Mouse (Mus musculus): ENCODE data around the gene Cip2a. TPM values are rescaled to one million over a fixed set of nuclear protein-coding genes. Genes with fewer than 3 reads are reported as not detected.

Cip2a gene
- polyA plus RNA-seq (2015; fragmentation: Nextera tagmentation; extraction: Ambion mirVana), result 24.7 and 28.2 TPM in 2 replicates

DNA sequence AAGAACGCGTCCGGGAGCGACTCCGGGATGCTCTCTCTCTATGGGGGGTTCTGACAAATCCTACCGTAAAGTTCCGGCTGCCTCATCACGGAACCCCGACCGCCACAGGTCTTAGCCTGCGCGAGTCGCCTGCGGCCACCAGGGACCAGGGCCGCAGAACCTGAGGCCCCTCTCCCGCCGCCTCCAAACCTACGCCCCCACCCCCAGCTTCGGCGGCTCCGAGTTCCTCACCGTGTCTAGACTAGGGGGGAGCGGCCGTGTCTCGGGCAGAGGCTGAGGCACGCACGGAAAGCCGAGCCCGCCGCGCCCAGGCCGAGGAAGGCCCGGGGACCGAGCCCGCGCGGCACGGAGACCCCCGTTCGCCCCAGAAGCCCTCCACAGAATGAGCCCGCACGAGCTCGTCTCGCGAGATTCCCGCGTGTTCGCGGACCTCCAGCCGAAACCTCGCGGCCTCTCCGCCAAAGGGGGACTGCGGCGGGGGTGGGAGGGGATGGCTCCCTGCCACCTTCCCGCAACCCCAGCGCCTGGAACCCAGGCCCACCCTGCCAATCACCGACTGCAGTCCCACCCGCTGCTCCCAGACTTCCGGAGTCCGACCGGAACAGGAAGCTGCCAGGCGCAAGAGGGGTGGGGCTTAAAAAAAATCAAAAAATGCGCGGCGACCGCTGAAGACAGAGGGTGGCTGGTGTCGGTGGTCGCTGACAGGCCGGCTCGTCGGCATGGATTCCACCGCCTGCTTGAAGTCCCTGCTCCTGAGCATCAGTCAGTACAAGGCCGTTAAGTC is at the start of gene Cip2a, which contains the start of gene Dzip3:
Gene Cip2a, plus strand, starts transcription at position 627 of the 784 bp plus-strand sequence.
Gene Dzip3, minus strand, starts transcription at position 607 of the 784 bp plus-strand sequence.
- H3K4me3 ChIP-seq (ENCODE audit: low read length), result peak within 1 kb of the TSS; percentile 95
- H3K9me3 ChIP-seq (ENCODE audit: low read length), result no peaks in the 10 kb centered on the region
- H3K9ac ChIP-seq (replicated peaks; ENCODE audit: low read length), result peak within 1 kb of the TSS; percentile 99
- ATAC-seq (ENCODE audit: low FRiP score, low TSS enrichment), result peak; percentile 99
- under 1% methylated on average over 74 of the region's 74 CpGs for WGBS
- H3K36me3 ChIP-seq (ENCODE audit: insufficient read depth, low read length), result 0 out of 2 replicates have a peak, but pooled peaks cover 3% of the 10 kb centered on the region
- H3K27me3 ChIP-seq (ENCODE audit: insufficient read depth, low read length), result no peaks in the 10 kb centered on the region
- H3K27ac ChIP-seq (ENCODE audit: low read length), result peak within 1 kb of the TSS; percentile 95
- peak within 1 kb of the TSS; percentile 59 for H3K4me2 ChIP-seq (replicated peaks; ENCODE audit: low read depth, low read length)
- H3K4me1 ChIP-seq (ENCODE audit: insufficient read depth, low read length), result peaks cover 22% of the 10 kb centered on the region; the same call in 1 of the 2 replicates

DNA sequence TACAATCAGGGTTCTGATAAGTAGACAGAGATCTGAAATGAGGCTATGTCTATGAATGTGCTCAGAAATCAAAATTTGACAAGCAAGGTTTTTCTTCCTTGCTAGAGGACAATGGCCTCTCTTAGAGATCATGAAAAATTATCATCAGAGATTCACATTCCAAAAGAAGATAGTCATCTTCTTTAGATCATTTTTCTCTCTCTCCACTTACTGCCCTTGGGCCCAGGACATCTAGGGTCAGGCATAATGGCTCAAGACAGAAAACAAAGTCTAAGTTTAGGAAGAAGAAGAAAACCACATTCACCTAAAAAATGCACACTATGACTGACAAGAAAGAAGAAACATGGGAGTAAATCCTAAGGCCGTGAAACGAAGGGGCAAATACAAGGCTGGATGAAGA is 21.0 kb upstream of the Cip2a start:
- Histone ChIP-seq H3K4me2 (replicated peaks; ENCODE audit: low read depth, low read length) (no peak overlapping the region), H3K9ac (replicated peaks; ENCODE audit: low read length) (no peak overlapping the region), H3K36me3 (ENCODE audit: insufficient read depth, low read length) (0 out of 2 replicates have a peak, but pooled peaks cover 10% of the 10 kb centered on the region), H3K27me3 (ENCODE audit: insufficient read depth, low read length) (no peaks in the 10 kb centered on the region), H3K4me3 (ENCODE audit: low read length) (no peak overlapping the region), H3K4me1 (ENCODE audit: insufficient read depth, low read length) (no peaks in the 10 kb centered on the region), H3K9me3 (ENCODE audit: low read length) (no peaks in the 10 kb centered on the region), H3K27ac (ENCODE audit: low read length) (no peak overlapping the region)
- no peak for ATAC-seq (ENCODE audit: low FRiP score, low TSS enrichment)
- 96% methylated on average over 2 of the region's 2 CpGs for WGBS

DNA sequence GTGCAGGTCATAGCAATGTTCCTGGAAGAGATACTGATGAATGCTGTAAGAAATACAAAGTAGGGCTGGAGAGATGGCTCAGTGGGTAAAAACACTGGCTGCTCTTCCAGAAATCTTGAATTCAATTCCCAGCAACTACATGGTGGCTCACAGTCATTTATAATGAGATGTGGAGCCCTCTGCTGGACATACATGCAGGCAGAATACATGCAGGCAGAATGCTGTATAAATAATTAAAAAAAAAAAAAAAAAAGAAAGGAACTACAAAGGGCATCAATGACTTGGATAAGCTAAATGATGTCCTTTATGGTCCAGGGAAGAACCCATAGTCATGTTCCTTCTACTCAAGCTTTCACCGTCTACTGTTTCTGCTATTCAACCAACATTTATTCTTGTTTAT is 20.4 kb upstream of the Cip2a start:
- ATAC-seq (ENCODE audit: low FRiP score, low TSS enrichment), result no peak

DNA sequence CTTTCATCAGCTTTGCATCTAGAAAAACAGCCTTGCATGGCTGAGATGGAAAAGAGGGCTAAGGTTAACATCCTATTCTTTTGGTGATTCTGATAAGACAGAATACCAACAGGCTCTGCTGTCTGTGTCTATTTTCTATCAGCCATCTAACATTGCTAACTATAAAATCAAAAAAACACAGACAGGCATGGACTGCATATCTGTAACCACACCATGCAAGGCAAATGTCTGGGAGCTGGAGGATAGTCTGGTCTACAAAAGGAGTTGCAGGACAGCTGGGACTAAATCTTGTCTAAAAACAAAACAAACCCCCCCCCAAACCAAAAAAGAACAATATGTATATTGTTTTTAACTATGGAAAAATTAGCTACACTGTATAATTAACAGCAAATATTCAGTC is 14.0 kb upstream of the Cip2a start:
- H3K9me3 ChIP-seq (ENCODE audit: low read length), result no peaks in the 10 kb centered on the region
- no peak overlapping the region for H3K27ac ChIP-seq (ENCODE audit: low read length)
- H3K9ac ChIP-seq (replicated peaks; ENCODE audit: low read length), result no peak overlapping the region
- peaks cover 15% of the 10 kb centered on the region for H3K36me3 ChIP-seq (ENCODE audit: insufficient read depth, low read length)
- H3K4me3 ChIP-seq (ENCODE audit: low read length), result no peak overlapping the region
- H3K4me1 ChIP-seq (ENCODE audit: insufficient read depth, low read length), result no peaks in the 10 kb centered on the region
- no peak for ATAC-seq (ENCODE audit: low FRiP score, low TSS enrichment)
- H3K4me2 ChIP-seq (replicated peaks; ENCODE audit: low read depth, low read length), result no peak overlapping the region
- H3K27me3 ChIP-seq (ENCODE audit: insufficient read depth, low read length), result no peaks in the 10 kb centered on the region

More for the DNA sequence above, 20.4 kb upstream of the Cip2a start:
- Histone ChIP-seq H3K27ac (ENCODE audit: low read length) (no peak overlapping the region), H3K27me3 (ENCODE audit: insufficient read depth, low read length) (no peaks in the 10 kb centered on the region), H3K4me3 (ENCODE audit: low read length) (no peak overlapping the region), H3K4me1 (ENCODE audit: insufficient read depth, low read length) (no peaks in the 10 kb centered on the region), H3K9ac (replicated peaks; ENCODE audit: low read length) (no peak overlapping the region), H3K4me2 (replicated peaks; ENCODE audit: low read depth, low read length) (no peak overlapping the region), H3K9me3 (ENCODE audit: low read length) (no peaks in the 10 kb centered on the region), H3K36me3 (ENCODE audit: insufficient read depth, low read length) (peaks cover 16% of the 10 kb centered on the region)
- WGBS, result 97% methylated on average over 1 of the region's 1 CpGs

DNA sequence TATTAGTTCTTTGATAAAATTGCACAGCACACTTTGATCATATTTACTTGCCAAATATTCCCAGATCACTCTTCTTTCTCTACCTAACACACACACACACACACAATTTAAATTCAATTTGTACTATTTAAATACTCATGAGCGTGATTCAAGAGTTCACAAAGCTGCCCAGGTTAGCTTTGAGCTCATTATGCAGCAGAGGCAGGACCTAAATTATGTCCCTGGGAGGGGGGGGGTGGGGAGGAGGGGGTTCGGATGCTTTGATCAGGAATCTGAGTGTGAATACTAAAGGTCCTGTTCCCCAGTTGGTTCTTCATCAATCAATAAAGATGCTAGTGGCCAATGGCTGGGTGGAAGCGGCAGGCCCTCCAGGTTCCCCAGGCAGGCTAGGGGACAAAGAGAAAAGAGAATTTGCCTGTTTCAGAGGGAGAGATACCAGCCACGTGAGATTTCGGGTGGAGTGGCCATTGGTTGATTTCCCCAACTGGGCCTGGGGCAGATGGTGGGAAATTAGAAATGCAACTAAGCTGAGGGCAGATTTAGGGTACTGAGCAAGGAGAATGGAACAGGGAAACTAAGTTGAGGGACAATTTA is 8.9 kb upstream of the Cip2a start:
- ATAC-seq (ENCODE audit: low FRiP score, low TSS enrichment), result no peak
- H3K36me3 ChIP-seq (ENCODE audit: insufficient read depth, low read length), result no peaks in the 10 kb centered on the region
- WGBS, result 51% methylated on average over 5 of the region's 5 CpGs

DNA sequence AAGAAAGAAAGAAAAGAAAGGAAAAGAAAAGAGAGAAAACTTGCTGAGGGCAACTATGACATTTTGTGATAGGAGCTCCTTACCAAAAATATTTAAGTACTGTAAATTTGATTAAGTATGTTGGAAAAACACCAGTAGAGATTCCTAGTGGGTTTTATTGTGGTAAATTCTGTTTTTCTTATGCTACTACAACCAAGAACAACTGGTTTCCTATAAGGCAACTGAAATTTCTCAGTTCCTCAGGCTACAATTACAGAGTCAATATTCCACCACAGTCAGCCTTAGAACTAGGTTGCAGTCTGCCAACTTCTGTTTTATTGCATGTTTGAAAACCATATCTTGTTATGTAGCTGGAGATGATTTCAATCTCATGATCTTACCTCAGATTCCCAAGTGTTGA is 4.3 kb upstream of the Cip2a start:
- no peak overlapping the region for H3K9ac ChIP-seq (replicated peaks; ENCODE audit: low read length)
- no peak overlapping the region for H3K4me3 ChIP-seq (ENCODE audit: low read length)
- no peak overlapping the region for H3K4me2 ChIP-seq (replicated peaks; ENCODE audit: low read depth, low read length)
- no peaks in the 10 kb centered on the region for H3K9me3 ChIP-seq (ENCODE audit: low read length)
- 0 out of 2 replicates have a peak, but pooled peaks cover 8% of the 10 kb centered on the region for H3K4me1 ChIP-seq (ENCODE audit: insufficient read depth, low read length)
- ATAC-seq (ENCODE audit: low FRiP score, low TSS enrichment), result no peak
- 0 out of 2 replicates have a peak, but pooled peaks cover 3% of the 10 kb centered on the region for H3K36me3 ChIP-seq (ENCODE audit: insufficient read depth, low read length)
- H3K27ac ChIP-seq (ENCODE audit: low read length), result no peak overlapping the region
- no peaks in the 10 kb centered on the region for H3K27me3 ChIP-seq (ENCODE audit: insufficient read depth, low read length)

More for the DNA sequence above, 8.9 kb upstream of the Cip2a start:
- Histone ChIP-seq H3K9me3 (ENCODE audit: low read length) (no peaks in the 10 kb centered on the region), H3K4me1 (ENCODE audit: insufficient read depth, low read length) (no peaks in the 10 kb centered on the region), H3K27me3 (ENCODE audit: insufficient read depth, low read length) (no peaks in the 10 kb centered on the region), H3K4me2 (replicated peaks; ENCODE audit: low read depth, low read length) (no peak overlapping the region), H3K27ac (ENCODE audit: low read length) (no peak overlapping the region), H3K9ac (replicated peaks; ENCODE audit: low read length) (no peak overlapping the region), H3K4me3 (ENCODE audit: low read length) (no peak overlapping the region)

DNA sequence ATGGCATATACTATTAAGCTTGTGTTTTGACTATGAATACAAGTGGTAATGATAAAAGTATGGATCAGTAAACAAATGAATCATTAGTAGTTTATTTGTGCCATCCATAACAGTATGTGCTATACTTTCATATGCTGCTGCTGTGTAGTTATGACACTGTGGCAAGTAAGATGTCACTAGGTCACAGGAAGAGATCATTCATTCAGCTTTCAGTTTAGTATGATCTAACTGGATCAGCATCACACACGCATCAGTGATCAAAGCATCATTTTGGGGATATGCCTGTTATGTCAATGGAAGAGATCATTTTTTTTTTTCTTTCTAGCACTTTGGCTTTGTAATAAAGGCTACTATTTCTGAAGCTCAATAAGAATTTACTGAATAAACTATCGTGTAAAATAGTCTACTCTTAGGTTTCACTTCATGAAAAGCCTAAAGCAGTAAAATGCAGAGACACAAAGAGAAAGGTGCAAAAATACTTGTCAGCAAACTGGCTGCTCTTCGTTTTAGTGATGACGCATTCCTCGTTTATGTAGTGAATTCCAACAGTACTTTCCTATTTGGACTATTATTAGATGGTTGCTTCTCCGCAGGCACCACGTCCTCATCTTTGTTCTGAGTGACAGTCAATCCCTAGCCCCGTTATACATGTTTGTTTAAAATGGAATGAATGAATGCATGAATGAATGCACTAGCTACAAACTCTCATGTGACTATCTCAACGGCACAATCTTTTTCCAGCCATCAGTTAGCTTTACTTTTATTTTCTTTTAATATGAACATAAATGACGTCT is 1.4 kb upstream of the Cip2a start:
- peaks cover 22% of the 10 kb centered on the region; the same call in 1 of the 2 replicates for H3K4me1 ChIP-seq (ENCODE audit: insufficient read depth, low read length)
- no peaks in the 10 kb centered on the region for H3K9me3 ChIP-seq (ENCODE audit: low read length)
- H3K4me2 ChIP-seq (replicated peaks; ENCODE audit: low read depth, low read length), result peak overlapping the region; percentile 59
- no peak overlapping the region for H3K27ac ChIP-seq (ENCODE audit: low read length)
- H3K9ac ChIP-seq (replicated peaks; ENCODE audit: low read length), result peak overlapping the region; percentile 99
- H3K36me3 ChIP-seq (ENCODE audit: insufficient read depth, low read length), result 0 out of 2 replicates have a peak, but pooled peaks cover 3% of the 10 kb centered on the region
- no peaks in the 10 kb centered on the region for H3K27me3 ChIP-seq (ENCODE audit: insufficient read depth, low read length)
- WGBS, result 39% methylated on average over 10 of the region's 10 CpGs
- peak overlapping the region; percentile 95 for H3K4me3 ChIP-seq (ENCODE audit: low read length)
- no peak for ATAC-seq (ENCODE audit: low FRiP score, low TSS enrichment)

DNA sequence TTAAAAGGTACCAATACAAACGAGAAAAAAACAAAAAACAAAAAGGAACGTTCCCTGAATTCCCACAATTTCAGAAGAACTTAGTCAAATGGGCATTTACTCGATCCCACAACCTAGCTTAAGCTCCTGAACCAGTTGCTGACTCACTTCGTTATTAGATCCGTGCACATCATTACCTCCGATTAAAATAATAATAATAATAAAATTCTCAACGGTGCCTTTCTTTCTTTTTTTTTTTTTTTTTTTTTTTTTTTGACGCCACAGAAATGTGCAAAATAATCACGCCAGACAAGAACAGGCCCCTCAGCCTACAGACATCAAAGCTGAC is 790 bp upstream of the Cip2a start:
- H3K27me3 ChIP-seq (ENCODE audit: insufficient read depth, low read length), result no peaks in the 10 kb centered on the region
- H3K4me1 ChIP-seq (ENCODE audit: insufficient read depth, low read length), result peaks cover 22% of the 10 kb centered on the region; the same call in 1 of the 2 replicates
- H3K4me3 ChIP-seq (ENCODE audit: low read length), result peak overlapping the region; percentile 95
- peak overlapping the region; percentile 95 for H3K27ac ChIP-seq (ENCODE audit: low read length)
- H3K9me3 ChIP-seq (ENCODE audit: low read length), result no peaks in the 10 kb centered on the region
- H3K36me3 ChIP-seq (ENCODE audit: insufficient read depth, low read length), result 0 out of 2 replicates have a peak, but pooled peaks cover 3% of the 10 kb centered on the region
- 2% methylated on average over 9 of the region's 9 CpGs for WGBS
- H3K4me2 ChIP-seq (replicated peaks; ENCODE audit: low read depth, low read length), result peak overlapping the region; percentile 59
- no peak for ATAC-seq (ENCODE audit: low FRiP score, low TSS enrichment)
- peak overlapping the region; percentile 99 for H3K9ac ChIP-seq (replicated peaks; ENCODE audit: low read length)

DNA sequence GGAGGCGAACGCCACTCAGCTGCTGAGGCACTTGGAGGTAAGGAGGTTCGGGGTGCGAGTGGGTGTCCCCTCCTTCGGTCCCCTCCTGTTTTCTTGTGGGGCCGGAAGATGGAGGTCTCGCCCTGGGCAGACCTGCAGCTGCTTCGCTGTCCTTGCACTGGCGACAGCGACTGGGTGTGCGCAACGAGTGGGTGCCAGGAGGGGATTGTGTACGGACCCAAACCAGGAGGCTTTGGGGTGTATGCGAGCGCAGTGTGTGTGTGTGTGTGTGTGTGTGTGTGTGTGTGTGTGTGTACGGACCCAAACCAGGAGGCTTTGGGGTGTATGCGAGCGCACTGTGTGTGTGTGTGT is 333 bp downstream of the Cip2a start:
- peak; percentile 60 for ATAC-seq (ENCODE audit: low FRiP score, low TSS enrichment)
- Histone ChIP-seq H3K27me3 (ENCODE audit: insufficient read depth, low read length) (no peaks in the 10 kb centered on the region), H3K27ac (ENCODE audit: low read length) (peak overlapping the region; percentile 95; the same call in 1 of the 2 replicates), H3K4me1 (ENCODE audit: insufficient read depth, low read length) (peaks cover 22% of the 10 kb centered on the region; the same call in 1 of the 2 replicates), H3K9ac (replicated peaks; ENCODE audit: low read length) (peak overlapping the region; percentile 99), H3K4me3 (ENCODE audit: low read length) (peak overlapping the region; percentile 95), H3K9me3 (ENCODE audit: low read length) (no peaks in the 10 kb centered on the region), H3K4me2 (replicated peaks; ENCODE audit: low read depth, low read length) (peak overlapping the region; percentile 50), H3K36me3 (ENCODE audit: insufficient read depth, low read length) (peaks cover 6% of the 10 kb centered on the region; the same call in 1 of the 2 replicates)
- WGBS, result 0% methylated on average over 18 of the region's 18 CpGs

All from kidney, embryonic 16.5 days (tissue).